Mouse (Mus musculus): ENCODE data around the gene Angptl1. TPM values are rescaled to one million over a fixed set of nuclear protein-coding genes. Genes with fewer than 3 reads are reported as not detected.

Gene Angptl1
- polyA plus RNA-seq, 1 experiment from 2014 or later = 65.3 TPM

- Histone ChIP-seq H3K36me3 (no peaks in the 10 kb centered on the region; the same call in 1 of the 2 replicates), H3K4me3 (replicated peaks) (no peak overlapping the region), H3K4me2 (replicated peaks) (no peak overlapping the region), H3K27me3 (no peaks in the 10 kb centered on the region), H3K9ac (no peak overlapping the region), H3K4me1 (0 out of 2 replicates have a peak, but pooled peaks cover 3% of the 10 kb centered on the region), H3K27ac (replicated peaks) (no peak overlapping the region), H3K9me3 (replicated peaks) (no peaks in the 10 kb centered on the region)
- ATAC-seq (ENCODE audit: insufficient number of reproducible peaks, low FRiP score, low TSS enrichment, low read depth) = no peak
- WGBS = 86% methylated on average over 5 of the region's 5 CpGs
These were observed 31.7 kb downstream of the Angptl1 start for GRCm38 (mm10) chr1:156870028-156870427.

- 0 out of 2 replicates have a peak, but pooled peaks cover 2% of the 10 kb centered on the region for H3K4me1 ChIP-seq
- WGBS = 77% methylated on average over 4 of the region's 4 CpGs
- H3K36me3 ChIP-seq = no peaks in the 10 kb centered on the region; the same call in 1 of the 2 replicates
- no peak overlapping the region for H3K4me3 ChIP-seq (replicated peaks)
- no peak for ATAC-seq (ENCODE audit: insufficient number of reproducible peaks, low FRiP score, low TSS enrichment, low read depth)
- no peak overlapping the region for H3K4me2 ChIP-seq (replicated peaks)
- no peaks in the 10 kb centered on the region for H3K27me3 ChIP-seq
- no peak overlapping the region for H3K9ac ChIP-seq
- H3K9me3 ChIP-seq (replicated peaks) = no peaks in the 10 kb centered on the region
- H3K27ac ChIP-seq (replicated peaks) = no peak overlapping the region
These were observed 32.3 kb downstream of the Angptl1 start for GRCm38 (mm10) chr1:156870616-156871015.

GRCm38 (mm10) chr1:156884782-156885181 lies 46.4 kb downstream of the Angptl1 start:
- no peak for ATAC-seq (ENCODE audit: insufficient number of reproducible peaks, low FRiP score, low TSS enrichment, low read depth)
- Histone ChIP-seq H3K4me3 (replicated peaks) (no peak overlapping the region), H3K27ac (replicated peaks) (no peak overlapping the region), H3K9ac (no peak overlapping the region), H3K4me2 (replicated peaks) (no peak overlapping the region), H3K9me3 (replicated peaks) (no peaks in the 10 kb centered on the region), H3K36me3 (peaks cover 33% of the 10 kb centered on the region), H3K4me1 (no peaks in the 10 kb centered on the region), H3K27me3 (no peaks in the 10 kb centered on the region)
- WGBS = 81% methylated on average over 2 of the region's 2 CpGs

GRCm38 (mm10) chr1:156885879-156886278 lies 47.5 kb downstream of the Angptl1 start:
- H3K4me3 ChIP-seq (replicated peaks) = no peak overlapping the region
- H3K9ac ChIP-seq = no peak overlapping the region
- H3K27ac ChIP-seq (replicated peaks) = no peak overlapping the region
- ATAC-seq (ENCODE audit: insufficient number of reproducible peaks, low FRiP score, low TSS enrichment, low read depth) = no peak
- H3K4me2 ChIP-seq (replicated peaks) = no peak overlapping the region
- H3K27me3 ChIP-seq = no peaks in the 10 kb centered on the region
- WGBS = 85% methylated on average over 2 of the region's 2 CpGs
- H3K4me1 ChIP-seq = no peaks in the 10 kb centered on the region
- H3K36me3 ChIP-seq = peaks cover 33% of the 10 kb centered on the region
- H3K9me3 ChIP-seq (replicated peaks) = no peaks in the 10 kb centered on the region

GRCm38 (mm10) chr1:156888830-156889229 lies 50.5 kb downstream of the Angptl1 start:
- no peak for ATAC-seq (ENCODE audit: insufficient number of reproducible peaks, low FRiP score, low TSS enrichment, low read depth)
- H3K27me3 ChIP-seq = no peaks in the 10 kb centered on the region
- no peaks in the 10 kb centered on the region for H3K9me3 ChIP-seq (replicated peaks)
- no peaks in the 10 kb centered on the region for H3K4me1 ChIP-seq
- H3K4me3 ChIP-seq (replicated peaks) = no peak overlapping the region
- no peak overlapping the region for H3K4me2 ChIP-seq (replicated peaks)
- no peak overlapping the region for H3K9ac ChIP-seq
- 81% methylated on average over 4 of the region's 4 CpGs for WGBS
- H3K27ac ChIP-seq (replicated peaks) = no peak overlapping the region
- peaks cover 11% of the 10 kb centered on the region for H3K36me3 ChIP-seq

GRCm38 (mm10) chr1:156891561-156891960 lies 53.2 kb downstream of the Angptl1 start:
- Histone ChIP-seq H3K9me3 (replicated peaks) (no peaks in the 10 kb centered on the region), H3K27me3 (no peaks in the 10 kb centered on the region), H3K36me3 (peaks cover 6% of the 10 kb centered on the region), H3K4me2 (replicated peaks) (no peak overlapping the region), H3K27ac (replicated peaks) (no peak overlapping the region), H3K4me3 (replicated peaks) (no peak overlapping the region), H3K9ac (no peak overlapping the region), H3K4me1 (no peaks in the 10 kb centered on the region)
- no peak for ATAC-seq (ENCODE audit: insufficient number of reproducible peaks, low FRiP score, low TSS enrichment, low read depth)
- 94% methylated on average over 4 of the region's 4 CpGs for WGBS

GRCm38 (mm10) chr1:156901689-156902088 lies 63.3 kb downstream of the Angptl1 start:
- peaks cover 12% of the 10 kb centered on the region for H3K36me3 ChIP-seq
- H3K4me2 ChIP-seq (replicated peaks) = no peak overlapping the region
- no peak overlapping the region for H3K27ac ChIP-seq (replicated peaks)
- H3K4me1 ChIP-seq = peaks cover 6% of the 10 kb centered on the region; the same call in 1 of the 2 replicates
- no peaks in the 10 kb centered on the region for H3K27me3 ChIP-seq
- no peak overlapping the region for H3K4me3 ChIP-seq (replicated peaks)
- WGBS = 68% methylated on average over 6 of the region's 6 CpGs
- H3K9me3 ChIP-seq (replicated peaks) = no peaks in the 10 kb centered on the region
- H3K9ac ChIP-seq = no peak overlapping the region
- ATAC-seq (ENCODE audit: insufficient number of reproducible peaks, low FRiP score, low TSS enrichment, low read depth) = no peak

- Histone ChIP-seq H3K27ac (replicated peaks) (no peak overlapping the region), H3K36me3 (peaks cover 10% of the 10 kb centered on the region), H3K9ac (no peak overlapping the region), H3K4me1 (peaks cover 6% of the 10 kb centered on the region; the same call in 1 of the 2 replicates), H3K27me3 (no peaks in the 10 kb centered on the region), H3K9me3 (replicated peaks) (no peaks in the 10 kb centered on the region), H3K4me2 (replicated peaks) (no peak overlapping the region), H3K4me3 (replicated peaks) (no peak overlapping the region)
- ATAC-seq (ENCODE audit: insufficient number of reproducible peaks, low FRiP score, low TSS enrichment, low read depth) = no peak
- WGBS = 97% methylated on average over 3 of the region's 3 CpGs
These were observed 65.5 kb downstream of the Angptl1 start for GRCm38 (mm10) chr1:156903899-156904298.

- Histone ChIP-seq H3K4me2 (replicated peaks) (no peak overlapping the region), H3K4me3 (replicated peaks) (no peak overlapping the region), H3K4me1 (peaks cover 6% of the 10 kb centered on the region; the same call in 1 of the 2 replicates), H3K9ac (no peak overlapping the region), H3K27me3 (no peaks in the 10 kb centered on the region), H3K9me3 (replicated peaks) (no peaks in the 10 kb centered on the region), H3K36me3 (0 out of 2 replicates have a peak, but pooled peaks cover 4% of the 10 kb centered on the region), H3K27ac (replicated peaks) (no peak overlapping the region)
- WGBS = 58% methylated on average over 2 of the region's 2 CpGs
- no peak for ATAC-seq (ENCODE audit: insufficient number of reproducible peaks, low FRiP score, low TSS enrichment, low read depth)
These were observed 67.3 kb downstream of the Angptl1 start for GRCm38 (mm10) chr1:156905660-156906059.

- no peaks in the 10 kb centered on the region for H3K9me3 ChIP-seq (replicated peaks)
- no peak overlapping the region for H3K27ac ChIP-seq (replicated peaks)
- no peak overlapping the region for H3K9ac ChIP-seq
- 0 out of 2 replicates have a peak, but pooled peaks cover 4% of the 10 kb centered on the region for H3K36me3 ChIP-seq
- no peak overlapping the region for H3K4me2 ChIP-seq (replicated peaks)
- no peaks in the 10 kb centered on the region for H3K27me3 ChIP-seq
- 93% methylated on average over 4 of the region's 4 CpGs for WGBS
- no peak overlapping the region for H3K4me3 ChIP-seq (replicated peaks)
- H3K4me1 ChIP-seq = peaks cover 13% of the 10 kb centered on the region
- ATAC-seq (ENCODE audit: insufficient number of reproducible peaks, low FRiP score, low TSS enrichment, low read depth) = no peak
These were observed 70.9 kb downstream of the Angptl1 start for GRCm38 (mm10) chr1:156909265-156909664.

- H3K27ac ChIP-seq (replicated peaks) = no peak overlapping the region
- peaks cover 13% of the 10 kb centered on the region for H3K4me1 ChIP-seq
- H3K27me3 ChIP-seq = no peaks in the 10 kb centered on the region
- no peak overlapping the region for H3K4me2 ChIP-seq (replicated peaks)
- H3K4me3 ChIP-seq (replicated peaks) = no peak overlapping the region
- H3K9ac ChIP-seq = no peak overlapping the region
- no peak for ATAC-seq (ENCODE audit: insufficient number of reproducible peaks, low FRiP score, low TSS enrichment, low read depth)
- no peaks in the 10 kb centered on the region for H3K9me3 ChIP-seq (replicated peaks)
- 0 out of 2 replicates have a peak, but pooled peaks cover 4% of the 10 kb centered on the region for H3K36me3 ChIP-seq
These were observed 71.5 kb downstream of the Angptl1 start for GRCm38 (mm10) chr1:156909866-156910265.
